Mouse (Mus musculus): ENCODE data around the gene Ptgfrn. TPM values are rescaled to one million over a fixed set of nuclear protein-coding genes. Genes with fewer than 3 reads are reported as not detected.

The Ptgfrn gene
- polyA plus RNA-seq, 1 experiment: 4.5 TPM

GRCm38 (mm10) chr3:100994252-100994651 lies 115.8 kb downstream of the Ptgfrn start:
- 80% methylated on average over 4 of the region's 4 CpGs for whole genome bisulfite sequencing
- H3K27ac ChIP-seq (ENCODE audit: insufficient read depth, low read length): no peak overlapping the region
- DNase-seq: no peak
- H3K4me3 ChIP-seq (replicated peaks; ENCODE audit: insufficient read depth, low read depth, low read length): no peak overlapping the region
- no peaks in the 10 kb centered on the region for H3K27me3 ChIP-seq (ENCODE audit: control insufficient read depth, insufficient read depth, low read length)
- TF ChIP-seq CTCF (IDR thresholded peaks at IDR 0.05; ENCODE audit: borderline replicate concordance, insufficient read depth, low read depth, low read length): no peak
- no peak for TF ChIP-seq POLR2A (IDR thresholded peaks at IDR 0.05; ENCODE audit: borderline replicate concordance, insufficient read depth, low read length)
- H3K4me1 ChIP-seq (ENCODE audit: control insufficient read depth, insufficient read depth, low read length): no peaks in the 10 kb centered on the region

GRCm38 (mm10) chr3:100993718-100994117 lies 116.4 kb downstream of the Ptgfrn start:
- DNase-seq: no peak
- H3K27ac ChIP-seq (ENCODE audit: insufficient read depth, low read length): no peak overlapping the region
- no peak for TF ChIP-seq CTCF (IDR thresholded peaks at IDR 0.05; ENCODE audit: borderline replicate concordance, insufficient read depth, low read depth, low read length)
- TF ChIP-seq POLR2A (IDR thresholded peaks at IDR 0.05; ENCODE audit: borderline replicate concordance, insufficient read depth, low read length): no peak
- WGBS: 86% methylated on average over 15 of the region's 15 CpGs
- no peaks in the 10 kb centered on the region for H3K4me1 ChIP-seq (ENCODE audit: control insufficient read depth, insufficient read depth, low read length)
- H3K27me3 ChIP-seq (ENCODE audit: control insufficient read depth, insufficient read depth, low read length): no peaks in the 10 kb centered on the region
- H3K4me3 ChIP-seq (replicated peaks; ENCODE audit: insufficient read depth, low read depth, low read length): no peak overlapping the region

GRCm38 (mm10) chr3:100993158-100993557 lies 116.9 kb downstream of the Ptgfrn start:
- TF ChIP-seq CTCF (IDR thresholded peaks at IDR 0.05; ENCODE audit: borderline replicate concordance, insufficient read depth, low read depth, low read length): no peak
- TF ChIP-seq POLR2A (IDR thresholded peaks at IDR 0.05; ENCODE audit: borderline replicate concordance, insufficient read depth, low read length): no peak
- Histone ChIP-seq H3K4me1 (ENCODE audit: control insufficient read depth, insufficient read depth, low read length) (no peaks in the 10 kb centered on the region), H3K4me3 (replicated peaks; ENCODE audit: insufficient read depth, low read depth, low read length) (no peak overlapping the region), H3K27ac (ENCODE audit: insufficient read depth, low read length) (no peak overlapping the region), H3K27me3 (ENCODE audit: control insufficient read depth, insufficient read depth, low read length) (no peaks in the 10 kb centered on the region)
- WGBS: 84% methylated on average over 7 of the region's 7 CpGs
- DNase-seq: no peak

Other genes with a start within 250 kb of the Ptgfrn start
- gene Trim45, start 188.1 kb downstream of the Ptgfrn start, polyA plus RNA-seq (2012; rRNA removed): 7.0 and 7.6 TPM in 2 replicates
- 2.2 TPM in 2 replicates for gene Ttf2, start 140.6 kb downstream of the Ptgfrn start, polyA plus RNA-seq (2012; rRNA removed)
- gene Cd101, start 80.7 kb downstream of the Ptgfrn start, polyA plus RNA-seq (2012; rRNA removed): 0.10 and 0.13 TPM in 2 replicates
- 0.08 and 0.13 TPM in 2 replicates for gene Cd2, start 177.7 kb upstream of the Ptgfrn start, polyA plus RNA-seq (2012; rRNA removed)

All from cerebellum, adult 2 months (tissue).